Mouse (Mus musculus) hindbrain, embryonic 15.5 days (tissue): ENCODE data around the gene Sfmbt2. TPM values are rescaled to one million over a fixed set of nuclear protein-coding genes. Genes with fewer than 3 reads are reported as not detected.
"Not testable (repeated sequence)": the region's sequence is repeated elsewhere in the genome, so short reads cannot be mapped to it uniquely, and the experiment has no call there.

Experiments
- ATAC-seq: fragments of 200-750 bp; cut with Nextera tagmentation; 2 replicates; pipeline ENCODE4 v1.8.0; 2017; ENCODE audit warnings: low read depth, moderate number of reproducible peaks, moderate TSS enrichment; ENCODE audit not compliant: low FRiP score
- H3K27ac ChIP-seq: fragments of 300-500 bp; sonication (generic); replicated peaks from 2 replicates; pipeline ENCODE4 v1.5.1; 2015; ENCODE audit warnings: mild to moderate bottlenecking, inconsistent platforms
- H3K27me3 ChIP-seq: fragments of 300-500 bp; sonication (generic); 2 replicates; pipeline ENCODE4 v1.6.1; 2015; ENCODE audit warnings: control low read depth, inconsistent platforms
- H3K36me3 ChIP-seq: fragments of 300-500 bp; sonication (generic); 2 replicates; pipeline ENCODE4 v1.6.1; 2015; ENCODE audit warnings: control low read depth, inconsistent platforms
- H3K4me1 ChIP-seq: fragments of 300-500 bp; sonication (generic); replicated peaks from 2 replicates; pipeline ENCODE4 v1.6.1; 2015; ENCODE audit warnings: control low read depth, inconsistent platforms
- H3K4me2 ChIP-seq: fragments of 300-500 bp; sonication (generic); 2 replicates; pipeline ENCODE4 v1.6.1; 2015; ENCODE audit warnings: moderate library complexity, mild to moderate bottlenecking, inconsistent platforms
- H3K4me3 ChIP-seq: fragments of 300-500 bp; sonication (generic); 2 replicates; pipeline ENCODE4 v1.5.1; 2015; ENCODE audit warnings: mild to moderate bottlenecking, inconsistent platforms
- H3K9ac ChIP-seq: fragments of 300-500 bp; sonication (generic); 2 replicates; pipeline ENCODE4 v1.6.1; 2015; ENCODE audit warnings: inconsistent platforms
- H3K9me3 ChIP-seq: fragments of 300-500 bp; sonication (generic); 2 replicates; pipeline ENCODE4 v1.6.1; 2016; ENCODE audit warnings: control low read depth, inconsistent platforms
- WGBS: fragments of 180-500 bp; shearing (Covaris S2); methylation state at CpG from one replicate; pipeline ENCODE4 v1.1.7; 2015; 5-methylcytosine and 5-hydroxymethylcytosine counted together
- polyA plus RNA-seq: library from polyadenylated mRNA; unstranded; fragments of >200 nt; fragmentation: Nextera tagmentation; extraction: Ambion mirVana; gene quantifications from 2 replicates; pipeline ENCODE4 v1.2.1, GENCODE M21; 2015

Sfmbt2 gene
- 6.5 and 6.7 TPM in 2 replicates for polyA plus RNA-seq

DNA sequence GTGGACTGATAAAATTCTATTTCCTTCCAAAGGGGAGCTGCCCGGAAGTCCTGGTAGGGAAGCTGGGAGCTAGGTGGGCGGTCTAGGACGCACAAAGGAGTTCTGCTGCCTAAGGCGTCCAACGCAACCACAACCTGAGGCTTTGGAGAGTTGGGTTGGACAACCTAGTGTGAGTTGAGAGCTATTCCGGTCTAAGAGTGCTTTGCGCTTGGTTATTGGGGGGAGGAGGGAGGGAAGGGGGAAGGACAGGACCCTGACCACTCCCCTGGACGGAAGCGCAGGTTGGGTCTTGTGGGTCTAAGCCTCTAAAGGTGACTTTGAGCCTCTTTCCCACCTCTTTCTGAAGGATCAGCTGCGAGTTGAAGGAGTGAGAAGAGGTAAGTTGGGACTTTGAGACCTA lies at the start of gene Sfmbt2:
Gene Sfmbt2, plus strand, starts transcription at position 335 of the 400 bp plus-strand sequence.
- peak within 1 kb of the TSS; percentile 56 for H3K4me3 ChIP-seq

GRCm38 (mm10) chr2:10321093-10321492 lies 49.2 kb upstream of the Sfmbt2 start:
- Histone ChIP-seq H3K9ac (no peak overlapping the region), H3K4me1 (no peaks in the 10 kb centered on the region), H3K27ac (no peak overlapping the region), H3K27me3 (no peaks in the 10 kb centered on the region), H3K4me3 (no peak overlapping the region), H3K9me3 (no peaks in the 10 kb centered on the region), H3K4me2 (no peak overlapping the region), H3K36me3 (no peaks in the 10 kb centered on the region)
- ATAC-seq, result peak; percentile 69; the same call in 1 of the 2 replicates
- WGBS, result 58% methylated on average over 6 of the region's 6 CpGs

More for the DNA sequence above, at the start of gene Sfmbt2:
- no peaks in the 10 kb centered on the region for H3K9me3 ChIP-seq
- under 1% methylated on average over 10 of the region's 10 CpGs for WGBS
- H3K27ac ChIP-seq, result no peak within 1 kb of the TSS
- H3K4me2 ChIP-seq, result peak within 1 kb of the TSS; percentile 94
- H3K4me1 ChIP-seq, result peaks cover 18% of the 10 kb centered on the region
- no peak within 1 kb of the TSS for H3K9ac ChIP-seq
- H3K36me3 ChIP-seq, result no peaks in the 10 kb centered on the region
- no peak for ATAC-seq
- H3K27me3 ChIP-seq, result peaks cover 47% of the 10 kb centered on the region

- Histone ChIP-seq H3K27me3 (no peaks in the 10 kb centered on the region), H3K4me3 (no peak overlapping the region), H3K4me2 (no peak overlapping the region), H3K9me3 (no peaks in the 10 kb centered on the region), H3K4me1 (no peaks in the 10 kb centered on the region), H3K27ac (no peak overlapping the region), H3K36me3 (no peaks in the 10 kb centered on the region), H3K9ac (no peak overlapping the region)
- no peak for ATAC-seq
- WGBS, result 91% methylated on average over 4 of the region's 4 CpGs
Observed at GRCm38 (mm10) chr2:10323173-10323572, 47.1 kb upstream of the Sfmbt2 start.

GRCm38 (mm10) chr2:10324980-10325379 lies 45.3 kb upstream of the Sfmbt2 start:
- H3K4me3 ChIP-seq, result no peak overlapping the region
- 90% methylated on average over 4 of the region's 4 CpGs for WGBS
- ATAC-seq, result no peak
- H3K27ac ChIP-seq, result no peak overlapping the region
- no peak overlapping the region for H3K4me2 ChIP-seq
- H3K9me3 ChIP-seq, result no peaks in the 10 kb centered on the region
- no peak overlapping the region for H3K9ac ChIP-seq
- H3K27me3 ChIP-seq, result no peaks in the 10 kb centered on the region
- no peaks in the 10 kb centered on the region for H3K36me3 ChIP-seq
- no peaks in the 10 kb centered on the region for H3K4me1 ChIP-seq

DNA sequence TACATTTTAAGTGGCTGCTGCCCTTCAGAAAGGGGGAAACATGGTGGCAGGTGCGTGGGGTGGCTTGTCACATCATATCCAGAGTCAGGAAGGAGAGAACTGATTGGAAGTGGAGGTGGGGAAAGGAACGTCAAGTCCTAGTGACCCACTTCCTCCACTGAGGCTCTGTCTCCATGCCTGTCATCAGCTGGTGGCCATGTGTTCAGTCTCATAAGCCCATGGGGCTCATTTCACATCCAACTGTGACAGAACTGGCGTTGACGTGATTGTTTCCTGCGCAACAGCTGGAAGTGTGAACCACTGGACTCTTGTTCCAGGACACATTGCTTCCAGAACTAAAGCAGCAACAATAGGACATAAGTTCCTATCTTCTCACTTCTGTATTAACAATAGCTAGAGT lies 40.1 kb upstream of the Sfmbt2 start:
- Histone ChIP-seq H3K27me3 (peaks cover 11% of the 10 kb centered on the region; the same call in 1 of the 2 replicates), H3K36me3 (no peaks in the 10 kb centered on the region), H3K27ac (no peak overlapping the region), H3K4me3 (no peak overlapping the region), H3K9me3 (no peaks in the 10 kb centered on the region), H3K9ac (no peak overlapping the region), H3K4me2 (no peak overlapping the region), H3K4me1 (no peaks in the 10 kb centered on the region)
- no peak for ATAC-seq
- WGBS, result 71% methylated on average over 5 of the region's 5 CpGs

GRCm38 (mm10) chr2:10334299-10334698 lies 36.0 kb upstream of the Sfmbt2 start:
- H3K4me1 ChIP-seq, result no peaks in the 10 kb centered on the region
- 5% methylated on average over 6 of the region's 6 CpGs for WGBS
- no peak for ATAC-seq

GRCm38 (mm10) chr2:10335037-10335608 lies 35.2 kb upstream of the Sfmbt2 start:
- no peak for ATAC-seq
- Histone ChIP-seq H3K9ac (no peak overlapping the region), H3K36me3 (no peaks in the 10 kb centered on the region), H3K4me2 (no peak overlapping the region), H3K9me3 (no peaks in the 10 kb centered on the region), H3K4me3 (no peak overlapping the region), H3K27me3 (peaks cover 12% of the 10 kb centered on the region; the same call in 1 of the 2 replicates), H3K27ac (no peak overlapping the region), H3K4me1 (no peaks in the 10 kb centered on the region)
- 58% methylated on average over 4 of the region's 4 CpGs for WGBS

More at GRCm38 (mm10) chr2:10334299-10334698, 36.0 kb upstream of the Sfmbt2 start:
- H3K4me3 ChIP-seq, result no peak overlapping the region
- peaks cover 12% of the 10 kb centered on the region; the same call in 1 of the 2 replicates for H3K27me3 ChIP-seq
- H3K4me2 ChIP-seq, result no peak overlapping the region
- H3K36me3 ChIP-seq, result no peaks in the 10 kb centered on the region
- no peaks in the 10 kb centered on the region for H3K9me3 ChIP-seq
- H3K9ac ChIP-seq, result no peak overlapping the region
- H3K27ac ChIP-seq, result no peak overlapping the region

DNA sequence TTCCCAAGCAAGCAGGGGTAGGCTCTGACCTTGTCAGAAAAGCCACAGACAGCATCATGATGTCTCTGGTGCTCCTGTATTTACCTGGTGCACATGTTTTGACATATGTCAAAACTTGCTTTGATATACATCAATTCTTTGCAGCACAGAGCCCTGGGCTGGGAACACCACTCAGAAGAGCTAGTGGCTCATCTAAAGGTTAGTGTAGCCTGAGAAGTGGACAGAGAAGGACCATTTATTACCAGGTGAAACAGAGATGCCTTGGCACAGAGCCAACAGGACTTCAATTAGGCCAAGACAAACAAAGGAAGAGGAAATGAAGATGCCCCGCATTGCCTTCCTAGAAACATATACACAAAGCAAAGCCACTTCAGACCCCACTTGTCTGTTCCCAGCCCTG lies 30.3 kb upstream of the Sfmbt2 start:
- Histone ChIP-seq H3K9ac (no peak overlapping the region), H3K4me2 (no peak overlapping the region), H3K9me3 (no peaks in the 10 kb centered on the region), H3K27ac (no peak overlapping the region), H3K27me3 (peaks cover 3% of the 10 kb centered on the region; the same call in 1 of the 2 replicates), H3K4me3 (no peak overlapping the region), H3K4me1 (no peaks in the 10 kb centered on the region), H3K36me3 (no peaks in the 10 kb centered on the region)
- WGBS, result 69% methylated on average over 1 of the region's 1 CpGs
- no peak for ATAC-seq

DNA sequence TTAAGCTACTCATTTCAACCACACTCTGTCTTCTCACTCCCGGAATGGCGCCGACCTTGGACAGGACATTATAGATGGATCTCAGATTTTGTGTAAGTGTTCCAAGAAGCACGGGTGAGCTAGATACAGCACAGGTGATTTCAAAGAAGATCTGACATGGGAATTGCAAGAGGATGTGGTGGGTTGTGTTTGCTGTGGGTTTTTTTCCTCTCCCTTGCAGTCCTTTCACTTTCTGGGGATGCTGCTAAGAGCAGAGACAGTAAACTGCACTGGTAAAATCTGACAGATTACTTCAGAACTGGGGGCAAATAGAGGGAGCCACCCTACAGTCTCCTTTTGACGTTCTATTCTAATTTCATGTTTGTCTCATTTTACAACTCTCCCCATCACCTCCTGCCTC lies 26.8 kb upstream of the Sfmbt2 start:
- Histone ChIP-seq H3K9me3 (no peaks in the 10 kb centered on the region), H3K27me3 (no peaks in the 10 kb centered on the region), H3K27ac (no peak overlapping the region), H3K36me3 (no peaks in the 10 kb centered on the region), H3K4me2 (no peak overlapping the region), H3K4me3 (no peak overlapping the region), H3K9ac (no peak overlapping the region), H3K4me1 (no peaks in the 10 kb centered on the region)
- 90% methylated on average over 5 of the region's 5 CpGs for WGBS
- ATAC-seq, result no peak

DNA sequence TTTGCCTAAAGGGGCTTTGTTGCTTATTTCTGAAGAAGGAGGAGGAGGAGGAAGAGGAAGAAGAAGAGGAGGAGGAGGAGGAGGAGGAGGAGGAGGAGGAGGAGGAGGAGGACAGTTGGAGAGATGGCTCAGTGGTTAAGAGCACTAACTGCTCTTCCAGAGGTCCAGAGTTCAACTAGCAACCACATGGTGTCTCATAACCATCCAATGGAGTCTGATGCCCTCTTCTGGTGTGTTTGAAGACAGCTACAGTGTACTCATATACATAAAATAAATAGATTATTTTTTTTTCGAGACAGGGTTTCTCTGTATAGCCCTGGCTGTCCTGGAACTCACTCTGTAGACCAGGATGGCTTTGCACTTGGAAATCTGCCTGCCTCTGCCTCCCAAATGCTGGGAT lies 26.2 kb upstream of the Sfmbt2 start:
- not testable (repeated sequence) for H3K36me3 ChIP-seq, H3K4me2 ChIP-seq, ATAC-seq, H3K9me3 ChIP-seq, H3K4me3 ChIP-seq, H3K9ac ChIP-seq, H3K27me3 ChIP-seq, H3K27ac ChIP-seq, H3K4me1 ChIP-seq
- WGBS, result 86% methylated on average over 1 of the region's 1 CpGs

GRCm38 (mm10) chr2:10347193-10347592 lies 23.1 kb upstream of the Sfmbt2 start:
- Histone ChIP-seq H3K4me3 (no peak overlapping the region), H3K27ac (no peak overlapping the region), H3K4me2 (no peak overlapping the region), H3K9ac (no peak overlapping the region), H3K4me1 (no peaks in the 10 kb centered on the region), H3K27me3 (no peaks in the 10 kb centered on the region), H3K36me3 (no peaks in the 10 kb centered on the region), H3K9me3 (no peaks in the 10 kb centered on the region)
- 91% methylated on average over 4 of the region's 4 CpGs for WGBS
- no peak for ATAC-seq

- Histone ChIP-seq H3K9me3 (no peaks in the 10 kb centered on the region), H3K36me3 (no peaks in the 10 kb centered on the region), H3K4me2 (no peak overlapping the region), H3K27ac (no peak overlapping the region), H3K4me1 (no peaks in the 10 kb centered on the region), H3K4me3 (no peak overlapping the region), H3K9ac (no peak overlapping the region), H3K27me3 (no peaks in the 10 kb centered on the region)
- 74% methylated on average over 5 of the region's 5 CpGs for WGBS
- no peak for ATAC-seq
Observed at GRCm38 (mm10) chr2:10348036-10348435, 22.3 kb upstream of the Sfmbt2 start.

DNA sequence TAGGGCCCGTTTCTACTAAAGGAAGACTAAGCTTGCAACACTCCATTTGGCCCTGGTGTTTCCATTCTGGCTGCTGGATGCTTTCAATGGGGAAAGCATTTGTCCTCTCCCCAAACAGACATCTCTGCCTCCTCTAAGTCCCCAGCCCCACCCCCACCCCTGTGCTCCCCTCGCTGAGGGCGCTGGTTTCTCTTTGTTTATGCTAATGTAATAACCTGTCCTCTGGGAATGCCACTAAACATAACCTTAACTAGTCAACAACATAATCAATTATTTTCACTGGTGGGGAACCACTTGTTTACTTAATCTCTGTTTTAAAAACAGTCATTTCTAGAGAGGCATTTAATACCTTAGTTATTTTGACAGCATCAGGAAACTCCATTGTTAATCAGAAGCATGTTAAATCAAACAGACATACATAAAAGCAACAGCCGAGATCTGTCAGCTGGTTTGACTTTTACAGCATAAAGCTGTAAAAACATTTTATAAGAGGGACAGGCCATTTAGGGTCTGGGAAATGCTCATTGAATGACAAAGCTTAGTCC lies 20.0 kb upstream of the Sfmbt2 start:
- 17% methylated on average over 4 of the region's 4 CpGs for WGBS
- H3K27me3 ChIP-seq, result no peaks in the 10 kb centered on the region
- no peaks in the 10 kb centered on the region for H3K4me1 ChIP-seq
- no peak for ATAC-seq
- no peak overlapping the region for H3K27ac ChIP-seq
- H3K9me3 ChIP-seq, result no peaks in the 10 kb centered on the region
- no peak overlapping the region for H3K4me2 ChIP-seq
- H3K9ac ChIP-seq, result no peak overlapping the region
- H3K36me3 ChIP-seq, result no peaks in the 10 kb centered on the region
- no peak overlapping the region for H3K4me3 ChIP-seq
